Mouse (Mus musculus) mature B cell (primary cell): ENCODE data around the gene Ccdc106.
"Not testable (repeated sequence)": the region's sequence is repeated elsewhere in the genome, so short reads cannot be mapped to it uniquely, and the experiment has no call there.

Experiments
- in situ Hi-C: fragments of 300-500 bp; cut with MboI; formaldehyde crosslinking; loops from 2 replicates; pipeline ENCODE4 v1.14.3; 2019

Ccdc106 gene

DNA sequence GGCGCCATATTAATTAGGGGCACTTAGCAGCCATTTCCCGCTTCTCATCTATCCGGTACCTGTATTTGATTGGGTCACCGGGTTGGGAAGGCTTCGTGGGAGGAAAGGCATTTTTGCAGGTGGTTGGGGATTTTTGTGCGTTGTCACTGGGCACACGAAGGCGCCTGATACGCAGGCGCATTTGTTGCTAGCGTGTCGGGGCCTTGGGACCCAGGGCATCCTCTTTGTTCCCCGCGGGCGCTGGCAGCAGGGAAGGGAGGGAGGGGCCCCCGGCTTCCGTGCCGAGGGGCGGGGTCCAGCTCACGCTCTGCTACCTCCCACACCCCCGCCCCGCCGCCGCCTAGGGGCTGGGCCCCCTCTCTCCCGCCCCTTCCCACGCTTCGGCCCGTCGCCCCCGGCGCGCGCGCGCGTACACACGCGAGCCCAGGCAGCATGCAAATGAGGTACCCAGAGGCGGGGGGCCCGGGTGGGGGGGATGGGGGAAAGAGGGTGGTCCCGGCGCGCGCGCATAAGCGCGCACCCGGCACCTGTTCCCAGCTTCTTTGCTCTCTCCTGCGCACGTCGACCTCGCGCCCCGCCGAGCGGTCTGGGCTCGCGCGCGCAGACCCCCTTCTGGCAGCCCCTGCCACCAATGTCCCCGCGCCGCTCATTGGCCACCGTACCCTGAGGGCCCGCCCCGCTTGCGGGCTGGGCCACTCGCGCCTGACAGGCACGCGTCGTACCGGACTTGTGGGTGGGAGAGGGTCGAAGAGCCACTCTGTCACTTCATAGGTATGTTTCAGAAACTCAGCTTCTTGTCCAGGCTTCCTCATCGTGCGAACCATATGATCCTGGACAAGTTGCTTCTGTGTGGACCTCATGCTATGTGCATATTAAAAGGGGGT, 5.0 kb upstream of the Ccdc106 start, which contains the start of gene Gm44973:
Gene Gm44973, plus strand, starts transcription at position 379 of the 884 bp plus-strand sequence.
- in situ Hi-C loops, result no loop called here

DNA sequence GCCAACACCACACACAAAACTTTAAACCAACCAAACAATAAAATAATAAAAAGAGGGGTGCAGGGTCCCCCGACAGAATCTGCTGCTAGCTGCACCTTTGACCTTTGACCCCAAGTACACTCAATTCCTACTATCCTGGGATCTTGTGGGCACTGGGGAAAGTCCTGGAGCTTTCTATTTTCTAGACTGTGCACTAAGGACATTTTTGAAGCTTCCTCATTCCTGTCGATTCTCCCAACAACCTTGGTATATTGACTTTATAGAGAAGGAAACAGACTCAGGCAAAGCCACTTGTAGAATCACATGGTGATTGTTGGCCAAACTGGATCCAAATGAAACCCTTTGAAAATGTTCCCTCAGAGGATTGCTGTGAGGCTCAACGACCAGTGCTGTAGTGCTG, 4.3 kb upstream of the Ccdc106 start:
- in situ Hi-C loops, result no loop called here

DNA sequence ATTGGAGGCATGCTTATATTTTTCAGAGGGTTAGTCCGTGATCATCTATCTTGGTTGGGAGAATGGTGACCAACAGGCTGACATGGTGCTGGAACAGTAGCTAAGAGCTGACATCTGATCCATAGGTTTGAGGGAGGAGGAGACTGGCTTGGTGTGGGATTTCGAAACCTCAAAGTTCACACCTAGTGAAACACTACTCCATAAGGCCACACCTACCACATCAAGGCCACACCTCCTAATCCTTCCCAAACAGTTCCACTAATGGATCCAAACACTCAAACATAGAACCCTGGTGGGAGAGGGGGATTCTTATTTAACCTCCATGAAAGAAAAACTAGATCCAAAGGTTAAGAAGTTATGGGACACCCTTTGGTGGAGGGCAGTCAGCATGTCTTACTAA, 3.4 kb upstream of the Ccdc106 start:
- in situ Hi-C loops, result no loop called here

DNA sequence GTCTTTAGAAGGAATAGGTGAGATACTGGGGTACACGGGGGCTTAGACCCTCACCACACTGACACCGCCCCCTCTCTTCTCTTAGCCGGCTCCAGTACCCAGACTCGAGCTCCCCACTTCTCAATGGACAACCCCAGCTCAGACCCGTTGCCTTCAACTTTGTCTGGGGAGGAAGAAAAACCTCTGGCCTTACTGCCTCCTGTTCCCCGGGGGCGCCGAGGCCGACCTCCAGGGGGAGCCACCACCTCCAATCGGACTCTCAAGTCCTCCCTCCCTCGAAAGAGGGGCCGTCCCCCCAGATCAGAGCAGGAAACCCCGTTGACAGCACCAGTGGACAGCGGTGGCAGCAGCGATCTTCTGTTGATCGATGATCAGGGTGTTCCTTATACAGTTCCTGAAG, 3.0 kb upstream of the Ccdc106 start:
- in situ Hi-C loops, result no loop called here

DNA sequence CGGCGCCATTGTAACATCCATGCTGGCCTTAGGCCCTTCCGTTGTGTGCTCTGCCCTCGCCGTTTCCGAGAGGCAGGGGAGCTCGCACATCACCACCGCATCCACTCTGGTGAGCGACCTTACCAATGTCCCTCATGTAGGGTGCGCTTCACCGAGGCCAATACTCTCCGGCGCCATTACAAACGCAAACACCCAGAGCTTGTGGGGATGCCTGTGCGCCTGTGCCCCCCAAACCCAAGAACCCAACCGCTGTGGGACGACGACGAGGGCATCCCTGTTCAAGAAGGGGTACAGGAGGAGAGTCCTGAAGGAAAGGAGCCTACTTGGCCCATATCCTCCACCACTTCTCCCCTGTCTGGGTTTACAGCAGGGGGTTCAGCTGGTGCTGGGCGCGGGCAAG, 2.4 kb upstream of the Ccdc106 start:
- in situ Hi-C loops, result no loop called here

DNA sequence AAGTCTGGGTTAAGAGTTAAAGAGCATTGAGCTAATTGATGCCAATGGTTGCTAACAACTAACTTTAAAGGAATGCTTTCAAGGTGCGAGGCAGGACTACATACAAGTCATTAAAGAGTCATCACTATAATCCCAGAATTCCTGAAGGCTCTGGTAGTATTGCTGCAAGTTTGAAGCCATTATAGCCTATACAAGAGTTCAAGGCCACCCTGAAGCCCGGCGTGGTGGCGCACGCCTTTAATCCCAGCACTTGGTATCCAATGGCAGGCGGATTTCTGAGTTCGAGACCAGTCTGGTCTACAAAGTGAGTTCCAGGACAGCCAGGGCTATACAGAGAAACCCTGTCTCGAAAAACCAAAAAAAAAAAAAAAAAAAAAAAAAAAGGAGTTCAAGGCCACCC, 777 bp upstream of the Ccdc106 start:
- in situ Hi-C loops, result not testable (repeated sequence)

DNA sequence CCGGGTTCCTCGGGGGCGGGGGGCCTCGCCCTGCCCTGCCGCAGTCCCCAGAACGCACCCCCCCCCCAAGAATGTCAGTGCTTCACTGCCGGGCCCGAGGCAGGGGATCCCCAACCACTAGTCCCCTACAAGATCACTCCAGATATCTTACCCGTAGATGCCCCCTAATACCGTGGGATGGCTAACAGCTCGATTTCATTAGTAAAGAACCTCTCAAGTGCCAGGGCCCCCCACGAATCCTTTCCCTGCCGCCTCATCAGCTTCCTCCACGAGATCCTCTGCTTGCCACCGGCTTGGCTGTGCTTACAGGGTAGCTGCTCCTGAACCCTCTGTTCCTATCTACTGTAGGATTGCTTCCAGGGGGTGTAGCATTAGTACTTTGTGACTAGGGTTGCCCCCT, 332 bp downstream of the Ccdc106 start:
- in situ Hi-C loops, result no loop called here

DNA sequence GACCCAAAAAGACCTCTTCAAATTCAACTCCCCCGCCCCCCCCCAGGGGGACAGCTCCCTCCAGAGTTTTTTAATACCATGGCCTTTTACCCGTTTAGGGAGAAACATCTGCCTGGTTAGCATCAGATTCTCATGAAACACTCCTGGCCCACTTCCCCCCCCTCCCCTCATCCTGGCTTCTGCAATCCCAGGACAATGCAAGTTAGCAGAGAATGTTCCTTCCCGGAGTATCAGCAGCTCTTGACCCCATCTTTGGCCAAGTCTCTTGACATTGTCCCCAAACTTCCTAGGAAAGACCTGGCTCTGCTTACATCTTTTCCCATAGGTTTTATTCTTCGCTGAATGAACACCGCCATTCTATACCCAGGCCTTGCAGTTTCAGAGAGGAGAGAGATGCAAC, 844 bp downstream of the Ccdc106 start:
- in situ Hi-C loops, result no loop called here

DNA sequence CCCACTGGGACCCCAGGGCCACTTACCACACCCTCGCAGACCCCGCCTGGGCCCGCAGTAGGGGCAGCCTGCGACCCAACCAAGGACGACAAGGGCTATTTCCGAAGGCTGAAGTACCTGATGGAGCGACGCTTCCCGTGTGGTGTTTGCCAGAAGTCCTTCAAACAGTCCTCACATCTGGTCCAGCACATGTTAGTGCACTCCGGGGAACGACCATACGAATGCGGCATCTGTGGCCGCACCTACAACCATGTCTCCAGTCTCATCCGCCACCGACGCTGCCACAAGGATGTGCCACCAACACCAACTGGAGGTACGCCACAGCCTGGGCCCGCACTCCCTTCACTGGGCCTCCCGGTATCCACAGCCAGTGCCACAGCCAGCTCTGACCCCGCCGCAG, 9.2 kb downstream of the Ccdc106 start:
- in situ Hi-C loops, result no loop called here

DNA sequence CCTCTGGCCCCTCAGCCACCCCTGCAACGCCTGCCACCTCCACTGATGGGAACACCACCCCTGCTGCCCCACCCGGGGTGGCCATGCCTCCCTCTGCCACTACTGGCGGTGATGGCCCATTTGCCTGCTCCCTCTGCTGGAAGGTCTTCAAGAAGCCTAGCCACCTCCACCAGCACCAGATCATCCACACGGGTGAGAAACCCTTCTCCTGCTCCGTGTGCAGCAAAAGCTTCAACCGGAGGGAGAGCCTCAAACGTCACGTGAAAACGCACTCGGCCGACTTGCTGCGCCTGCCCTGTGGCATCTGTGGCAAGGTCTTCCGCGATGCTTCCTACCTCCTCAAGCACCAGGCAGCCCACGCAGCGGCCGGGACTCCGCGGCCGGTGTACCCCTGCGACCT, 9.6 kb downstream of the Ccdc106 start:
- in situ Hi-C loops, result no loop called here

DNA sequence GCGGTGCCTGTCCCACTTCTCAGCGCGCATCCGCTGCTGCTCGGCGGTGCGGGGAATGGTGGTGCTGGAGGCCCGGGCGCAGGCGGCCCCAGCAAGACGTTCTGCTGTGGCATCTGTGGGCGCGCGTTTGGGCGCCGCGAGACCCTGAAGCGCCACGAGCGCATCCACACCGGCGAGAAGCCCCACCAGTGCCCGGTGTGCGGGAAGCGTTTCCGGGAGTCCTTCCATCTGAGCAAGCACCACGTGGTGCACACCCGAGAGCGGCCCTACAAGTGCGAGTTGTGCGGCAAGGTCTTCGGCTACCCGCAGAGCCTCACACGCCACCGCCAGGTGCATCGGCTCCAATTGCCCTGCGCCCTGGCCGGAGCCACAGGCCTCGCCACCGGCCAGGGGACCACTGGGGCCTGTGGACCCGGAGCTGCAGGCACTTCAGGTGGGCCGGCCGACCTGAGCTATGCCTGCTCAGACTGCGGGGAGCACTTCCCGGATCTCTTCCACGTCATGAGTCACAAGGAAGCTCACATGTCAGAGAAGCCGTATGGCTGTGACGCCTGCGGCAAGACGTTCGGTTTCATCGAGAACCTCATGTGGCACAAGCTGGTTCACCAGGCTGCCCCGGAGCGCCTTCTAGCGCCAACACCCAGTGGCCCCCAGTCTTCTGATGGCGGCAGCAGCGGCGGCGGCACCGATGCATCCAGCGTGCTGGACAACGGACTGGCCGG, 10.4 kb downstream of the Ccdc106 start:
- in situ Hi-C loops, result no loop called here

DNA sequence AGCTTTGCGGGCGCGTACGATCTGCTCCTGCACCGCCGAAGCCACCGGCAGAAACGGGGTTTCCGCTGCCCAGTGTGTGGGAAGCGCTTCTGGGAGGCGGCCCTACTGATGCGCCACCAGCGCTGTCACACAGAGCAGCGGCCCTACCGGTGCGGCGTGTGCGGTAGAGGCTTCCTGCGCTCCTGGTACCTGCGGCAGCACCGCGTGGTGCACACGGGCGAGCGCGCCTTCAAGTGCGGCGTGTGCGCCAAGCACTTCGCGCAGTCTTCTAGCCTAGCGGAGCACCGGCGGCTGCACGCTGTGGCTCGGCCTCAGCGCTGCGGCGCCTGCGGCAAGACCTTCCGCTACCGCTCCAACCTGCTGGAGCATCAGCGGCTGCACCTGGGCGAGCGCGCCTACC, 11.1 kb downstream of the Ccdc106 start:
- in situ Hi-C loops, result no loop called here

DNA sequence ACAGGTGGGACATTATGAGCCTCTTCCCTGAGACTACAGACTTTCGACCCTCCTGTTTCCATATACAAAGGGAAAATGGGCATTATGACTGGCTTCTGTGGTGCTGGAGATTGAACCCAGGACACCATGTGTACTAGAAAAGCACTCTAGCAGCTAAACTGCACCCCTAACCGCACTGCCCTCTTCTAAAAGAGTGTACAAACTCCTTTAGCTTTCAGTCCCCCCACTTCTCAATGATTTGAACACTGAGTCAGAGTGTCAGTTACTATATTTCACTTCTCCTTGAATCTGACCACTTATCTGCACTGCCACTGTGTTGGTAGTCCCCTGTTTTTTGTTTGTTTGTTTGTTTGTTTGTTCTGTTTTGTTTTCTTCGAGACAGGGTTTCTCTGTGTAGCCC, 13.5 kb downstream of the Ccdc106 start, which contains the start of gene 4632433K11Rik:
Gene 4632433K11Rik, plus strand, starts transcription at position 301 of the 400 bp plus-strand sequence.
- in situ Hi-C loops, result no loop called here

DNA sequence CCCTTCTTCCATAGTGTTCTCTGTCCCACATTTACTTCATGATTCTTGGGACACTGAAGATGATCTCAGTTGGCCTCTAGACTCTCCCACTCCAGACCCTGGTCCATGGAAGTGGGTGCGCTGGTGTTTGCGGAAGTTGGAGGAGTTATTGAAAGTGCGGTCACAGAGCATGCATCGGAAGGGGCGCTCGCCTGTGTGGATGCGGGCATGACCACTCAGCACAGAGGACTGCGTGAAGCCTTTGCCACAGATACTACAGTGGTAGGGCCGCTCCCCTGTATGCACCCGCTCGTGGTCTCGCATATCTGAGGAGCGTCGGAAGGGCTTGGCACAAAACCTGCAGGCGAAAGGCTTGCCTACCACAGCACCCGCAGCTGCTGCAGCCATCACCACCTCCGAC, 15.3 kb downstream of the Ccdc106 start:
- in situ Hi-C loops, result no loop called here

DNA sequence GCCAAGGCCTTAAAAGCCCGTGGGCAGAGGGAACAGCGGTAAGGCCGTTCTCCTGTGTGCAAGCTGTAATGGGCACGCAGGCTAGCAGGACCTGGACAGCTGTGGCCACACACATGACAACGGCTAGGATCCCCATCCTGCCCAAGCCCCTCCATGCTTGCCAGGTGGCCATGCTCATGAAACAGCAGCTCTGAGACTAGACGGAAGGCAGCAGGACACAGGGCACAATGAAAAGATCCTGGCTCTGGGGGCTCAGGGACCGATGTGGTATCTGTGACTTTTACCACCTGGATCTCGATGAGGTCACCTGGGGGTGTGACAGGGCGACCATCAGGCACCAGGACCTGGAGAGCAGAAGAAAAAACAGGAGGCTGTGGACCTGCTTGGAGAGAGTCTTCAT, 15.8 kb downstream of the Ccdc106 start:
- in situ Hi-C loops, result no loop called here

DNA sequence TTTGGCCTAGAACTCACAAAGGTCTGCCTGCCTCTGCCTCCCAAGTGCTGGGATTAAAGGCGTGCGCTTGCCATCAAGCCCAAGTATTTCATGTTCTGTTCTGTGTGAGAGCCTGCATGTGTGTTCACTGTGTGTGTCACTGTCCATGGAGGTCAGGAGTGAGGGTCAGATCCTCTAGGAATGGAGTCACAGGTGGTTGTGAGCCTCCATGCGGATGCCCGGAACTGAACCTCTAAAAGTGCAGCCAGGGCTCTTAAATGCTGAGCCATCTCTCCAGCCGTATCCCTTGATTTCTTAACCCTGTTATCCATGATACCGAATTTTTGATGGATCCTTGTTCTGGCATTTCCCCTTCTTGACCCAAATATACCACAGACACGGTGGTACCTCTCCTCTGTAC, 16.7 kb downstream of the Ccdc106 start:
- in situ Hi-C loops, result no loop called here

DNA sequence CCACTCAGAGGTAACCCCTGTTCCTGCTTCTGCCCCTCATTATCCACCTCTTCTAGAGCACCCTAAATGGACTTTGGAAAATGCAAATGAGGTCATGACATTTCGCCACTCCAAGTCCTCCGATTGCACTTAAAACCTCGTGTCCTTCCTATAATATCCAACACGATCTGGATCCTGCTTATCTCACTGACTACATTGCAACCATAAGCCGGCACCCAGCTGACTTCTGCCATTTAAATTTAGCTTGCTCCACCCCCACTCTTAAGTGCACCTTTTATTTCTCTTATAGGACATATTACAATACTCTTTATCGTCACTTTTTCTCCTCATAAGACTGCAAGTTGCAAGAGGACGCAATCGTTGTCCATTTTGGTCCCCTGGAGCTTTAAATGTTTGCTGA, 17.1 kb downstream of the Ccdc106 start:
- in situ Hi-C loops, result no loop called here

DNA sequence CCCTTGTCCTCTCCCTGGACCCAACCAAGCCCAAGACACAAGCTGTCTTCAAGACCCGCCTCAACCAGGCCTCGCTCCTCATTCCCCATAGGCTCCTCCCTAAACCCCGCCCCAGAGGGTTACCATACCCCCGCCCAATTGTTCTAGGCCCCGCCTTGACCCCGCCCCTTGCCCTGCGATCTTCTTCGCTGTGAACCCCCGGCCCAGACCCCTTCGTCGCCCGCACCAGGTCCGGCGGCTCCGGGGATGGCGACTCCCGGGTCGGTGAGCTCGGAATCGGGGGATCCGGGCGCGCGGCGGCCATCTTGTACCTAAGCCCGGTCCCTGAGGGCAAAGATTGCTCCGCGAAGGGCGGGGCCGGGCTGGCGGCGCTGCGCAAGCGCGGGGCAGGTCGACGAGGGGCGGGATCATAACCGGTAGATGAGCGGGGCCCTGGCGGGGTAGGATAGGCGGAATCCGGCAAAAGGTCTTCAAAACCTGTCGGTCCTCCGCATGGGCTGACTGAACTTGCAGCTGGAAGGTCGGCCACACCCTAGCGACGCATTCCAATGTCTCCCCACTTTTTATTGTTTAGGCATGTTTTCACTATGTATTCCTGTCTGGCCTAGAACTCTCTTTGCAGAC, 17.9 kb downstream of the Ccdc106 start, which contains the start of gene Zfp784:
Gene Zfp784, minus strand, starts transcription at position 338 of the 624 bp plus-strand sequence.
- in situ Hi-C loops, result no loop called here

DNA sequence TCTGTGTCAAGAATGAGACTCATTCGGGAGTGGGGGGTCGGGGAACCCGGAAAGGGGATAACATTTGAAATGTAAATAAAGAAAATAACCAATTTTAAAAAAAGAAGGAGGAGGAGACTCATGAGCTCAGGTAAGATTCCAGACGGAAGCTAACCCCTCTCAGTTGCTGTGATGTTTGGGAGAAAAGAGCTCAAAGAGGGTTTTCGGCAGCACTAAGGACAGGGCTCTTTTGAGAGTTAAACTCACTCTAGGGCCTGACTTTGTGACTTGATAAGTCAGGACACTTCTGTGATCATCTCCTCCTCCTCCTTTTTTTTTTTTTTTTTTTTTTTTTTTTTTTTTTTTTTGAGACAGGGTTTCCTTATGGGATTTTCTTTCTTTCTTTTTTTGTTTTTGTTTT, 18.6 kb downstream of the Ccdc106 start:
- in situ Hi-C loops, result no loop called here

DNA sequence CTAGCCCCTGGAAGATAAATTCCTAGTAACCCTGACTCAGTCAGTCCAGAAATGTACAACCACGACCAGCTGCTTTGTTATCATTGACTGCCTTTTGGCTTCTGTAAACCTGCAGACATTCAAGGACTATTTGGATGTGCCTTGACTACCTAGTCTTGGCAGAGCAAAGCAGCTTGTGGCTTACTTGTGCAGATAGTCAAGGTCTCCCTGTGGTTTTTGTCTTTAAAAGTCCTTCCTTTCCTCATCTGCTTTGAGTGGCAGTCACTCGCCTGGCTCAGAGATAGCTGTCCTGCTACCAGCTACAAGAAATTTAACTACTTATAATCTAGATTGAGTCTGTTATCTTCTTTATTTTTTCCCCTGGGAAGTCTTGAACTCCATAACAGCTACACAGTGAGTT, 24.6 kb downstream of the Ccdc106 start:
- in situ Hi-C loops, result loop anchor here (5.0 kb wide), 1 partner anchor 33 kb away; the partner anchor contains the start of genes Fiz1 and Zfp524

DNA sequence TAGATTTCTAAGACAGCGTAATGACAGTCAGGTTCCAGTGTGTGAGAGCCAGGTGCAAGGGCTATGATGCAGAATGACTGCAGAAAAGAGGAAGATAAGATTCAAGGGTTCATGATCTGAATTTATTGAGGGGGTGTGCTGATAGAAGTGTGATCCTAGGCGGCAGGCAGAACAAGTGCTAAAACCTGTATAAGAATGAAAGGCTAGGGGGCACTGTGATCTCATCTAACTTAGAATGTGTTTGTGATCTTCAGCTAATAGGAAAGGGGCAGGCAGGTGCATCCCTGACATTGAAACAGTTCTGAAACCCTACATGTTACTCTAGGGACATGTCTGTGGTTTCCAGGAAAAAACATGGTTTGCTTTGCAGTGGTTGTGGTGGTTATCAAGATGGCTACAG, 25.8 kb downstream of the Ccdc106 start:
- in situ Hi-C loops, result loop anchor here (5.0 kb wide), 1 partner anchor 34 kb away; the partner anchor contains the start of genes Fiz1 and Zfp524

DNA sequence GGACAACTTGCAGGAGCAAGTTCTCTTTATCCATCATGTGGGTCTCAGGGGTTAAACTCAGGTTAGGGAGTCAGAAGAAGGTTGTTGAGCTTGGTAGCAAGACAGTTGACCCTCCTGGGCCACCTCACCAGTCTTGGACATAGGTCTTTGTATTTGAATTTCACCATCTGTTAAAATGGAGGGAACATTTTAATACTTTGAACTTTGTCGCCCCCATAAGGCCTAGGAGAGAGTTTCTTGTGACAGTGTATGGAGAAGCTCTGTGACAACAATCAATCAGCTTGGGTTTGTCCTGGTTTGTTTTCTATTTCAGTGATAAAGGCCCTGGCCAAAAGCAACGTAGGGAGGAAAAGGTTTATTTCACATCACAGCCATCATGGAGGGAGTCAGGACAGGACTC, 27.0 kb downstream of the Ccdc106 start:
- in situ Hi-C loops, result loop anchor here (5.0 kb wide), 1 partner anchor 35 kb away; the partner anchor contains the start of genes Fiz1 and Zfp524
